8 mouse cellular contexts compared by ENCODE assay signal in the genomic region with DNA sequence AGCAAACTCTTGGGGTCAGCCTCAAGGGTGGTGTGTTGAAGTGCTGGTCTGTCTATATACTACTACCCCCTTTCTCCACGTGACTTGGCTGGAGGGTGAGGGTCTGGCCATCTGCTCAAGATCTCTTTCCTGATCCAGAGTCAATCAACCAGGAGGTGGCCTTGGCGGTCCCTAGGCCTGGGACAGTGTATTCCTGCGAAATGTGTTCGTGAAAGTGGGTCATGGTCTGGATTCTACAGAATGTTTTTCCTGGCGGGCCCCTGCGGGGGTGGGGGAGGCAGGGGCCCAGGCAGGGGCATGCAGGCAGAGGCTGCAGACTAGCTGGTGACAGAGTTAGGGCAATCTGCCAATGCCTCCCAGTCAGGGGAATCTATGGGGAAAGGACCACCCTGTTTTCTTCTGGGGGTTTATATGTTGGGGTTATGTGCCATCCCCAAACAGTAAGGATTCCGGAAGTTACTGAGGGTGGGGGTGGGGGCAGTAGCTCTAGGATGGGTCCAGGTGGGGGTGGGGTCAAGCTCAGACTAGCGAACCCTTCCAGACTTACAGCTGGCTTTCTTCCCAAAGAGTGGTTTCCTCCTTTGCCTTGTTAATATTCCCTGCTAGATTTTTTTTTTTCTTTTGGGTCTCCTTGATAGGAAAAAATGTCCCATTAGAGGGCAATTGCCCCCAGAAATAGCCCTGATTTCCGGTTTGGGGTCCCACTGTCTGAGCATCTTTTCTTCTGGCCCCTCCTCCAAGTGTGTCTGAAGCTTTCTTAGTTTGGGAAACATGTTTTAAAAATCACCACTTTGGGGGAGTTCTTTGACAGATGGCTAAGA. TPM values are rescaled to one million over a fixed set of nuclear protein-coding genes. Genes with fewer than 3 reads are reported as not detected.
A peak's percentile ranks its signal among the peaks of the same experiment; 100 is the strongest.
DNase-seq lines count a peak whose midpoint lies in the region; ATAC-seq lines count a peak whose summit lies in the region.

No protein-coding gene starts in this region.

- H3K9me3 ChIP-seq in heart, embryonic 12.5 days (replicated peaks) = no peaks in the 10 kb centered on the region
- no peaks in the 10 kb centered on the region for H3K9me3 ChIP-seq in limb, embryonic 11.5 days (ENCODE audit: control insufficient read depth, low read length)

- peaks cover 28% of the 10 kb centered on the region for H3K36me3 ChIP-seq in heart, embryonic 12.5 days
- peaks cover 3% of the 10 kb centered on the region for H3K36me3 ChIP-seq in limb, embryonic 11.5 days (ENCODE audit: control insufficient read depth, insufficient read depth, low read length)

- peak overlapping the region; percentile 69 for H3K4me2 ChIP-seq in heart, embryonic 12.5 days
- H3K4me2 ChIP-seq in limb, embryonic 11.5 days (ENCODE audit: low read depth, severe bottlenecking) = peak overlapping the region; percentile 35; the same call in 1 of the 2 replicates

- WGBS in heart, embryonic 12.5 days = 10% methylated on average over 9 of the region's 9 CpGs
- WGBS in limb, embryonic 11.5 days = 32% methylated on average over 9 of the region's 9 CpGs

- peak overlapping the region; percentile 25 for H3K4me3 ChIP-seq in heart, embryonic 12.5 days
- no peak overlapping the region for H3K4me3 ChIP-seq in limb, embryonic 11.5 days (ENCODE audit: low read depth, low read length)

- peak; percentile 44; the same call in 1 of the 2 replicates for ATAC-seq in heart, embryonic 12.5 days (ENCODE audit: insufficient number of reproducible peaks, low FRiP score)
- ATAC-seq in limb, embryonic 11.5 days (ENCODE audit: insufficient number of reproducible peaks, low FRiP score, low TSS enrichment, low read depth) = no peak

- DNase-seq in cerebellum, adult 9-11 months = peak; percentile 64
- no peak for DNase-seq in cerebellum, adult 8-10 months
- DNase-seq in R1 (ENCODE audit: low read depth, low spot score) = peak; percentile 37
- peak; percentile 42 for DNase-seq in limb, embryonic 11.5 days (ENCODE audit: low spot score)
- DNase-seq in retina, embryonic 14.5 days (ENCODE audit: low spot score) = peak; percentile 75
- no peak for DNase-seq in layer of hippocampus, adult 11-12 months (ENCODE audit: low spot score)
- DNase-seq in spleen, postnatal 10 days (ENCODE audit: low spot score in 2 of 2) = no peak

- no peaks in the 10 kb centered on the region for H3K27me3 ChIP-seq in heart, embryonic 12.5 days (replicated peaks)
- H3K27me3 ChIP-seq in limb, embryonic 11.5 days (ENCODE audit: control insufficient read depth, insufficient read depth, low read length) = no peaks in the 10 kb centered on the region

- peak overlapping the region; percentile 31; the same call in 1 of the 2 replicates for H3K9ac ChIP-seq in heart, embryonic 12.5 days
- H3K9ac ChIP-seq in limb, embryonic 11.5 days (ENCODE audit: low read length) = no peak overlapping the region

- peak overlapping the region; percentile 91 for H3K27ac ChIP-seq in heart, embryonic 12.5 days (ENCODE audit: poor library complexity, severe bottlenecking)
- H3K27ac ChIP-seq in limb, embryonic 11.5 days (replicated peaks; ENCODE audit: low read depth, low read length) = no peak overlapping the region

- peaks cover 85% of the 10 kb centered on the region for H3K4me1 ChIP-seq in heart, embryonic 12.5 days (replicated peaks)
- peaks cover 59% of the 10 kb centered on the region for H3K4me1 ChIP-seq in limb, embryonic 11.5 days (ENCODE audit: control insufficient read depth, insufficient read depth, low read length)

RNA-seq across cellular contexts. Expression of a gene that starts 6.3 kb away (rescaled TPM):
- 46.9 and 49.5 TPM in 2 replicates for polyA plus RNA-seq in heart, embryonic 12.5 days (2016; fragmentation: Nextera tagmentation; extraction: Ambion mirVana)
- polyA plus RNA-seq in limb, embryonic 11.5 days (2014; fragmentation: Nextera tagmentation; extraction: Ambion mirVana) = 79.9 and 80.5 TPM in 2 replicates

RNA-seq across cellular contexts. Expression of a gene that starts 22.8 kb away (rescaled TPM):
- 404 and 410 TPM in 2 replicates for polyA plus RNA-seq in heart, embryonic 12.5 days (2016; fragmentation: Nextera tagmentation; extraction: Ambion mirVana)
- polyA plus RNA-seq in limb, embryonic 11.5 days (2014; fragmentation: Nextera tagmentation; extraction: Ambion mirVana) = 576 and 600 TPM in 2 replicates

RNA-seq across cellular contexts. Expression of a gene that starts 29.3 kb away (rescaled TPM):
- polyA plus RNA-seq in heart, embryonic 12.5 days (2016; fragmentation: Nextera tagmentation; extraction: Ambion mirVana) = not detected in 2 replicates
- not detected in 2 replicates for polyA plus RNA-seq in limb, embryonic 11.5 days (2014; fragmentation: Nextera tagmentation; extraction: Ambion mirVana)

RNA-seq across cellular contexts. Expression of a gene that starts 35.5 kb away (rescaled TPM):
- polyA plus RNA-seq in heart, embryonic 12.5 days (2016; fragmentation: Nextera tagmentation; extraction: Ambion mirVana) = 6.9 and 7.4 TPM in 2 replicates
- 15.9 and 17.4 TPM in 2 replicates for polyA plus RNA-seq in limb, embryonic 11.5 days (2014; fragmentation: Nextera tagmentation; extraction: Ambion mirVana)

RNA-seq across cellular contexts. Expression of a gene that starts 38.7 kb away (rescaled TPM):
- polyA plus RNA-seq in heart, embryonic 12.5 days (2016; fragmentation: Nextera tagmentation; extraction: Ambion mirVana) = 10.9 and 11.4 TPM in 2 replicates
- polyA plus RNA-seq in limb, embryonic 11.5 days (2014; fragmentation: Nextera tagmentation; extraction: Ambion mirVana) = 15.4 and 18.3 TPM in 2 replicates

Comparison
In these comparisons a context has a peak if more than half of its experiments do, and no peak if none do; other contexts are left out.
1. DNase-seq: peak in cerebellum, adult 9-11 months (single experiment), R1 (single experiment), limb, embryonic 11.5 days (single experiment) and retina, embryonic 14.5 days (single experiment); none in cerebellum, adult 8-10 months (single experiment), layer of hippocampus, adult 11-12 months (single experiment) and spleen, postnatal 10 days (0 of 2).